Mouse (Mus musculus) hindbrain, postnatal 0 days (tissue): ENCODE measurements around the gene Tmco4. TPM values are rescaled to one million over a fixed set of nuclear protein-coding genes. Genes with fewer than 3 reads are reported as not detected.
A peak's percentile ranks its signal among the peaks of the same experiment; 100 is the strongest.

Experiments used
- ATAC-seq: fragments of 200-750 bp; cut with Nextera tagmentation; 2 replicates; pipeline ENCODE4 v1.8.0; 2017; ENCODE audit warnings: mild to moderate bottlenecking, moderate TSS enrichment, moderate library complexity
- DNase-seq: peaks from one replicate; pipeline ENCODE4 v3.0.0-alpha.2; 2015; ENCODE audit warnings: low spot score
- H3K27ac ChIP-seq: fragments of 300-500 bp; sonication (generic); 2 replicates; pipeline ENCODE4 v1.5.1; 2014; ENCODE audit warnings: mild to moderate bottlenecking
- H3K27me3 ChIP-seq: fragments of 300-500 bp; sonication (generic); 2 replicates; pipeline ENCODE4 v1.6.1; 2014; ENCODE audit warnings: low read length, mixed read lengths; ENCODE audit not compliant: insufficient read depth
- H3K36me3 ChIP-seq: fragments of 300-500 bp; sonication (generic); 2 replicates; pipeline ENCODE4 v1.6.1; 2014; ENCODE audit warnings: low read length, mixed read lengths; ENCODE audit not compliant: insufficient read depth
- H3K4me1 ChIP-seq: fragments of 300-500 bp; sonication (generic); 2 replicates; pipeline ENCODE4 v1.6.1; 2014; ENCODE audit warnings: antibody characterized with exemption, low read length, mixed read lengths; ENCODE audit not compliant: insufficient read depth
- H3K4me2 ChIP-seq: fragments of 300-500 bp; sonication (generic); 2 replicates; pipeline ENCODE4 v1.6.1; 2014; ENCODE audit warnings: low read depth, mild to moderate bottlenecking, low read length, moderate library complexity, mixed read lengths
- H3K4me3 ChIP-seq: fragments of 300-500 bp; sonication (generic); 2 replicates; pipeline ENCODE4 v1.5.1; 2014; ENCODE audit warnings: low read length
- H3K9ac ChIP-seq: fragments of 300-500 bp; sonication (generic); replicated peaks from 2 replicates; pipeline ENCODE4 v1.6.1; 2014; ENCODE audit warnings: mild to moderate bottlenecking, low read length, moderate library complexity, mixed read lengths
- H3K9me3 ChIP-seq: fragments of 300-500 bp; sonication (generic); 2 replicates; pipeline ENCODE4 v1.6.1; 2016; ENCODE audit warnings: low read length, mixed read lengths
- CTCF ChIP-seq: IDR thresholded peaks from 2 replicates; pipeline ENCODE4 v1.5.1; 2016; ENCODE audit warnings: antibody characterized with exemption, control low read depth, low read depth
- WGBS: fragments of 180-500 bp; shearing (Covaris S2); extraction: QIAGEN DNeasy Blood & Tissue Kit; methylation state at CpG from one replicate; pipeline ENCODE4 v1.1.7; 2014; 5-methylcytosine and 5-hydroxymethylcytosine counted together
- polyA plus RNA-seq: library from polyadenylated mRNA; unstranded; fragments of >200 nt; fragmentation: Nextera tagmentation; extraction: Ambion mirVana; gene quantifications from 2 replicates; pipeline ENCODE4 v1.2.1, GENCODE M21; 2015
- total RNA-seq: library from RNA; depleted of rRNA; stranded (reverse); fragments of >200 nt; gene quantifications from 2 replicates; pipeline ENCODE4 v1.2.3, GENCODE M21; 2014

Gene Tmco4
- total and polyA plus RNA-seq, 2 experiments from 2014 or later, result 2.0 to 2.8 TPM

DNA sequence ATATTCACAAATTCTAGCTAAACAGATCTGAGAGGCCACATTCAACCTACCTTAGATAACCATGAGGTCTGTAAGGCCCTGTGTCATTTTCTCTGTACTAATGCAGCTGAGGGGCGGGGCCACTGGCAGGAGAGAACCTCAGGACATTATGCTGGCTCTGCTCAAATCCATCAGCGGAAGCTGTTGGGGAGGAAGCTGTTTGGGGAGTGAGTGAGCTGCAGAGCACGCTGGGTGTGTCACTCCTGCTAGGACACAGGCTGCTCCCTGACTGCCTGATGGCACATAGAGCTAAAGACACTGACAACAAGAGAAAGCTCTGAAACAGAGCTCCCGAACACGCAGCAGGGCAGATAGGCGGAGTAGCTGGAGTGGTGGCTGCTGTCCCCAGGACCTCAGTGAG is 58.0 kb downstream of the Tmco4 start:
- H3K27me3 ChIP-seq, result no peaks in the 10 kb centered on the region
- H3K9me3 ChIP-seq, result no peaks in the 10 kb centered on the region
- H3K9ac ChIP-seq, result no peak overlapping the region
- H3K4me2 ChIP-seq, result no peak overlapping the region
- no peaks in the 10 kb centered on the region for H3K36me3 ChIP-seq
- no peak overlapping the region for H3K4me3 ChIP-seq
- DNase-seq (no peak), ATAC-seq (no peak)
- TF ChIP-seq CTCF, result no peak
- WGBS, result 60% methylated on average over 6 of the region's 6 CpGs
- no peak overlapping the region for H3K27ac ChIP-seq
- H3K4me1 ChIP-seq, result peaks cover 8% of the 10 kb centered on the region; the same call in 1 of the 2 replicates

GRCm38 (mm10) chr4:139032521-139032920 is 59.8 kb downstream of the Tmco4 start:
- Histone ChIP-seq H3K4me2 (no peak overlapping the region), H3K4me3 (no peak overlapping the region), H3K9me3 (no peaks in the 10 kb centered on the region), H3K9ac (no peak overlapping the region), H3K27me3 (no peaks in the 10 kb centered on the region), H3K27ac (no peak overlapping the region), H3K4me1 (peaks cover 8% of the 10 kb centered on the region; the same call in 1 of the 2 replicates), H3K36me3 (no peaks in the 10 kb centered on the region)
- ATAC-seq, result no peak
- 63% methylated on average over 12 of the region's 12 CpGs for WGBS
- no peak for DNase-seq
- no peak for TF ChIP-seq CTCF

DNA sequence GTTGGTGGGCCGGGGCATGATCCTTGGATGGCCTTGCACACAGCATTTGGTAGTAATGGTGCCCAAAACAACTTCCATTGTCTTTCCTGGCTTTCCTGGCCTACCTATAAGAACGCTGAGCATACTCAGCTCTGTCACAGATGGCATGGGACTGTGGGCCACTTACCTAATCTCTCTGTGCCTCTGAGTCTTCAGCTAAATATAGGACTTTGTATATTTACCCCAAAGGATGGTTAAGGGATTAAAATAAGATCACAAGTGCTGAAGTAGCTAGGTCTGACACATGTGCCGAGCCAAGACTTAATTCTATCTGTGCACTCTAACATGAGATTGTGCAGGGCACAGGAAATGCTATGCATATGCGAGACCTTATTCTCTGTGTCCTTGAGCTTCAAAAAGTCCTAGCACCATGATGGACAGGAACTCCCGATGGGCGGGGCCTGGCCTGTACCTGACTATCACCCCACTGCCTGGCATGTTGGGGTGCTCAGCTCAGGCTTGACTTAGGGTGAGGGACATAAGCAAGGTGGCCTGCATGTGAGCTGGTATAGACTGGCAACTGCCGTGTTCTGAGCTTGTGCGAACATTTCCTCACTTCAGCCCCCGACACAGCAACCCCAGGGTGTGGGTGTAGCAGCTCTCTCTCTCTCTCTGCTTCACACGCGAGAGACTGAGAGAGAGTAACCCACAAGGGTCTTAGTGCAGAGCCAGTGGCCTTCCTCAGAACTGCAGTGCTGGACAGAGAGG is 60.7 kb downstream of the Tmco4 start:
- ATAC-seq, result no peak

GRCm38 (mm10) chr4:139034010-139034367 is 61.3 kb downstream of the Tmco4 start:
- DNase-seq (no peak), ATAC-seq (no peak)
- Histone ChIP-seq H3K4me2 (no peak overlapping the region), H3K4me1 (peaks cover 21% of the 10 kb centered on the region), H3K36me3 (no peaks in the 10 kb centered on the region), H3K27me3 (no peaks in the 10 kb centered on the region), H3K9me3 (no peaks in the 10 kb centered on the region), H3K9ac (no peak overlapping the region), H3K4me3 (no peak overlapping the region), H3K27ac (no peak overlapping the region)
- 92% methylated on average over 8 of the region's 8 CpGs for WGBS
- TF ChIP-seq CTCF, result no peak

More for the DNA sequence above, 60.7 kb downstream of the Tmco4 start:
- Histone ChIP-seq H3K4me3 (no peak overlapping the region), H3K36me3 (no peaks in the 10 kb centered on the region), H3K27ac (no peak overlapping the region), H3K9me3 (no peaks in the 10 kb centered on the region), H3K27me3 (no peaks in the 10 kb centered on the region), H3K4me1 (peaks cover 16% of the 10 kb centered on the region), H3K9ac (no peak overlapping the region), H3K4me2 (no peak overlapping the region)
- DNase-seq, result no peak
- no peak for TF ChIP-seq CTCF
- 81% methylated on average over 11 of the region's 11 CpGs for WGBS

DNA sequence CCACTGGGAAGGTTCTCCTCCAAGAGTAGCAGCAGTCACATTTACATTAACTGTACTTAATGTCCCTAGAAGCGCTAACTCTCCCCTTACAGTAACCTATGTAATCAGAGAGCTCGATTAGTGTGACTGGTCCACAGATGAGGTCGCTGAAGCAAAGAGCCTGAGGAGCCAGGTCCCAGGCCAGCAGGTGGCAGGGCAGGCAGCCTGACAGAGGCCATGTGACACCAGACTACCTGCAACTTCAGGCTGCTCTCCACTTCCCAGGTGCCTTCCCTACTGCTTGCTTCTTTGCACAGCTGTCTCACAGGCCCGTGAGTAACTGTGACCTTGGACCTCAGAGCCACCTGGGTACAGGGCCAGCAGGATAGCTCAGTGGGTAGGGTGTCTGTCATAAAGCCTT is 61.9 kb downstream of the Tmco4 start:
- Histone ChIP-seq H3K27ac (no peak overlapping the region), H3K4me1 (peaks cover 23% of the 10 kb centered on the region), H3K4me3 (no peak overlapping the region), H3K9me3 (no peaks in the 10 kb centered on the region), H3K9ac (no peak overlapping the region), H3K4me2 (no peak overlapping the region), H3K36me3 (no peaks in the 10 kb centered on the region), H3K27me3 (no peaks in the 10 kb centered on the region)
- ATAC-seq (no peak), DNase-seq (no peak)
- 50% methylated on average over 4 of the region's 4 CpGs for WGBS
- TF ChIP-seq CTCF, result peak; percentile 34; the same call in 1 of the 2 replicates

GRCm38 (mm10) chr4:139034942-139035341 is 62.3 kb downstream of the Tmco4 start:
- H3K27me3 ChIP-seq, result no peaks in the 10 kb centered on the region
- TF ChIP-seq CTCF, result no peak
- WGBS, result 86% methylated on average over 3 of the region's 3 CpGs
- H3K9me3 ChIP-seq, result no peaks in the 10 kb centered on the region
- no peak overlapping the region for H3K9ac ChIP-seq
- ATAC-seq, result no peak
- no peak overlapping the region for H3K27ac ChIP-seq
- no peak overlapping the region for H3K4me2 ChIP-seq
- H3K4me1 ChIP-seq, result peaks cover 27% of the 10 kb centered on the region
- no peak for DNase-seq
- H3K4me3 ChIP-seq, result no peak overlapping the region
- no peaks in the 10 kb centered on the region for H3K36me3 ChIP-seq

- H3K4me1 ChIP-seq, result peaks cover 33% of the 10 kb centered on the region
- H3K27ac ChIP-seq, result no peak overlapping the region
- DNase-seq (peak; percentile 45), ATAC-seq (no peak)
- no peak overlapping the region for H3K4me3 ChIP-seq
- H3K9ac ChIP-seq, result no peak overlapping the region
- H3K36me3 ChIP-seq, result no peaks in the 10 kb centered on the region
- H3K27me3 ChIP-seq, result no peaks in the 10 kb centered on the region
- no peak for TF ChIP-seq CTCF
- H3K4me2 ChIP-seq, result no peak overlapping the region
- H3K9me3 ChIP-seq, result no peaks in the 10 kb centered on the region
- WGBS, result 74% methylated on average over 3 of the region's 3 CpGs
Observed at GRCm38 (mm10) chr4:139035799-139036198, 63.1 kb downstream of the Tmco4 start.
